Mouse (Mus musculus) forebrain, embryonic 12.5 days (tissue): ENCODE results near the gene Cdk2. TPM values are rescaled to one million over a fixed set of nuclear protein-coding genes. Genes with fewer than 3 reads are reported as not detected.

Experiments
- ATAC-seq: fragments of 200-750 bp; cut with Nextera tagmentation; 2 replicates; pipeline ENCODE4 v1.8.0; 2017; ENCODE audit warnings: moderate TSS enrichment; ENCODE audit not compliant: low FRiP score
- H3K27ac ChIP-seq: fragments of 300-500 bp; sonication (generic); 2 replicates; pipeline ENCODE4 v1.5.1; 2016; ENCODE audit warnings: mild to moderate bottlenecking
- H3K27me3 ChIP-seq: fragments of 300-500 bp; sonication (generic); 2 replicates; pipeline ENCODE4 v1.6.1; 2016; ENCODE audit warnings: mild to moderate bottlenecking
- H3K36me3 ChIP-seq: fragments of 300-500 bp; sonication (generic); replicated peaks from 2 replicates; pipeline ENCODE4 v1.6.1; 2016; ENCODE audit warnings: mild to moderate bottlenecking
- H3K4me1 ChIP-seq: fragments of 300-500 bp; sonication (generic); 2 replicates; pipeline ENCODE4 v1.6.1; 2016
- H3K4me2 ChIP-seq: fragments of 300-500 bp; sonication (generic); 2 replicates; pipeline ENCODE4 v1.6.1; 2016; ENCODE audit warnings: mild to moderate bottlenecking, moderate library complexity
- H3K4me3 ChIP-seq: fragments of 300-500 bp; sonication (generic); replicated peaks from 2 replicates; pipeline ENCODE4 v1.5.1; 2016; ENCODE audit warnings: mild to moderate bottlenecking
- H3K9ac ChIP-seq: fragments of 300-500 bp; sonication (generic); 2 replicates; pipeline ENCODE4 v1.6.1; 2016; ENCODE audit warnings: mild to moderate bottlenecking
- H3K9me3 ChIP-seq: fragments of 300-500 bp; sonication (generic); 2 replicates; pipeline ENCODE4 v1.6.1; 2016
- WGBS: fragments of 180-500 bp; shearing (Covaris S2); methylation state at CpG from one replicate; pipeline ENCODE4 v1.1.7; 2016; 5-methylcytosine and 5-hydroxymethylcytosine counted together
- polyA plus RNA-seq: library from polyadenylated mRNA; unstranded; fragments of >200 nt; fragmentation: Nextera tagmentation; extraction: Ambion mirVana; gene quantifications from 2 replicates; pipeline ENCODE4 v1.2.1, GENCODE M21; 2016

Cdk2 gene
- polyA plus RNA-seq, 1 experiment from 2014 or later, result 95.2 TPM

- no peak overlapping the region for H3K9ac ChIP-seq
- peaks cover 31% of the 10 kb centered on the region for H3K4me1 ChIP-seq
- ATAC-seq, result no peak
- H3K36me3 ChIP-seq, result peaks cover 52% of the 10 kb centered on the region
- H3K4me3 ChIP-seq, result no peak overlapping the region
- no peak overlapping the region for H3K4me2 ChIP-seq
- H3K27me3 ChIP-seq, result no peaks in the 10 kb centered on the region
- no peak overlapping the region for H3K27ac ChIP-seq
- WGBS, result 82% methylated on average over 11 of the region's 11 CpGs
- H3K9me3 ChIP-seq, result no peaks in the 10 kb centered on the region
These were observed 5.2 kb downstream of the Cdk2 start for GRCm38 (mm10) chr10:128699611-128700010.

- no peak overlapping the region for H3K27ac ChIP-seq
- H3K4me2 ChIP-seq, result no peak overlapping the region
- WGBS, result 86% methylated on average over 5 of the region's 5 CpGs
- peaks cover 31% of the 10 kb centered on the region for H3K4me1 ChIP-seq
- no peaks in the 10 kb centered on the region for H3K9me3 ChIP-seq
- no peaks in the 10 kb centered on the region for H3K27me3 ChIP-seq
- H3K36me3 ChIP-seq, result peaks cover 52% of the 10 kb centered on the region
- no peak overlapping the region for H3K9ac ChIP-seq
- no peak overlapping the region for H3K4me3 ChIP-seq
- no peak for ATAC-seq
These were observed 5.8 kb downstream of the Cdk2 start for GRCm38 (mm10) chr10:128699006-128699405.

GRCm38 (mm10) chr10:128697072-128697725 is 7.6 kb downstream of the Cdk2 start:
- WGBS, result 85% methylated on average over 6 of the region's 6 CpGs
- Histone ChIP-seq H3K27me3 (no peaks in the 10 kb centered on the region), H3K9me3 (no peaks in the 10 kb centered on the region), H3K9ac (no peak overlapping the region), H3K4me2 (peak overlapping the region; percentile 56), H3K36me3 (peaks cover 40% of the 10 kb centered on the region), H3K4me1 (peaks cover 16% of the 10 kb centered on the region), H3K4me3 (no peak overlapping the region), H3K27ac (peak overlapping the region; percentile 67; the same call in 1 of the 2 replicates)
- ATAC-seq, result no peak

GRCm38 (mm10) chr10:128695992-128696807 is 8.6 kb downstream of the Cdk2 start, which contains the start of gene Rab5b:
Gene Rab5b, minus strand, starts transcription at chr10:128696264.
- whole genome bisulfite sequencing, result under 1% methylated on average over 40 of the region's 40 CpGs
- H3K9ac ChIP-seq, result peak within 1 kb of the TSS; percentile 79
- H3K4me1 ChIP-seq, result peaks cover 16% of the 10 kb centered on the region
- H3K27me3 ChIP-seq, result no peaks in the 10 kb centered on the region
- ATAC-seq, result peak; percentile 100
- peak within 1 kb of the TSS; percentile 65 for H3K4me3 ChIP-seq
- peak within 1 kb of the TSS; percentile 79 for H3K4me2 ChIP-seq
- H3K9me3 ChIP-seq, result no peaks in the 10 kb centered on the region
- peaks cover 31% of the 10 kb centered on the region for H3K36me3 ChIP-seq
- peak within 1 kb of the TSS; percentile 98 for H3K27ac ChIP-seq

GRCm38 (mm10) chr10:128695411-128695991 is 9.3 kb downstream of the Cdk2 start:
- Histone ChIP-seq H3K4me1 (peaks cover 16% of the 10 kb centered on the region), H3K27ac (peak overlapping the region; percentile 98), H3K36me3 (peaks cover 24% of the 10 kb centered on the region), H3K27me3 (no peaks in the 10 kb centered on the region), H3K9ac (peak overlapping the region; percentile 79), H3K4me3 (peak overlapping the region; percentile 65), H3K9me3 (no peaks in the 10 kb centered on the region), H3K4me2 (peak overlapping the region; percentile 79)
- no peak for ATAC-seq
- 1% methylated on average over 22 of the region's 22 CpGs for WGBS

- Histone ChIP-seq H3K9ac (peak overlapping the region; percentile 74; the same call in 1 of the 2 replicates), H3K27me3 (peaks cover 12% of the 10 kb centered on the region), H3K27ac (peak overlapping the region; percentile 69; the same call in 1 of the 2 replicates), H3K9me3 (no peaks in the 10 kb centered on the region), H3K4me3 (peak overlapping the region; percentile 79), H3K36me3 (peaks cover 12% of the 10 kb centered on the region), H3K4me1 (peaks cover 11% of the 10 kb centered on the region), H3K4me2 (peak overlapping the region; percentile 98)
- no peak for ATAC-seq
- 4% methylated on average over 9 of the region's 9 CpGs for WGBS
These were observed 30.3 kb downstream of the Cdk2 start for GRCm38 (mm10) chr10:128674469-128675008.

GRCm38 (mm10) chr10:128673763-128674468 is 30.9 kb downstream of the Cdk2 start, which contains the start of gene Suox:
Gene Suox, minus strand, starts transcription at chr10:128674073.
- 1% methylated on average over 59 of the region's 60 CpGs for WGBS
- peak within 1 kb of the TSS; percentile 74 for H3K9ac ChIP-seq
- peaks cover 6% of the 10 kb centered on the region; the same call in 1 of the 2 replicates for H3K36me3 ChIP-seq
- peak within 1 kb of the TSS; percentile 79 for H3K4me3 ChIP-seq
- H3K4me2 ChIP-seq, result peak within 1 kb of the TSS; percentile 98
- H3K4me1 ChIP-seq, result peaks cover 13% of the 10 kb centered on the region
- peaks cover 12% of the 10 kb centered on the region for H3K27me3 ChIP-seq
- ATAC-seq, result peak; percentile 93
- no peaks in the 10 kb centered on the region for H3K9me3 ChIP-seq
- peak within 1 kb of the TSS; percentile 69; the same call in 1 of the 2 replicates for H3K27ac ChIP-seq

GRCm38 (mm10) chr10:128671148-128671547 is 33.7 kb downstream of the Cdk2 start:
- Histone ChIP-seq H3K36me3 (peaks cover 6% of the 10 kb centered on the region; the same call in 1 of the 2 replicates), H3K27ac (no peak overlapping the region), H3K4me3 (no peak overlapping the region), H3K27me3 (peaks cover 12% of the 10 kb centered on the region), H3K9me3 (no peaks in the 10 kb centered on the region), H3K9ac (no peak overlapping the region), H3K4me1 (peaks cover 22% of the 10 kb centered on the region), H3K4me2 (no peak overlapping the region)
- ATAC-seq, result no peak
- 93% methylated on average over 9 of the region's 9 CpGs for WGBS

GRCm38 (mm10) chr10:128668790-128669672 is 35.8 kb downstream of the Cdk2 start:
- peak; percentile 66 for ATAC-seq
- H3K4me2 ChIP-seq, result peak overlapping the region; percentile 78
- H3K4me3 ChIP-seq, result peak overlapping the region; percentile 78
- peak overlapping the region; percentile 75 for H3K9ac ChIP-seq
- H3K36me3 ChIP-seq, result peaks cover 6% of the 10 kb centered on the region; the same call in 1 of the 2 replicates
- H3K9me3 ChIP-seq, result no peaks in the 10 kb centered on the region
- H3K27me3 ChIP-seq, result peaks cover 12% of the 10 kb centered on the region
- peak overlapping the region; percentile 31; the same call in 1 of the 2 replicates for H3K27ac ChIP-seq
- under 1% methylated on average over 40 of the region's 42 CpGs for WGBS
- peaks cover 18% of the 10 kb centered on the region for H3K4me1 ChIP-seq

- no peak overlapping the region for H3K4me2 ChIP-seq
- H3K9ac ChIP-seq, result no peak overlapping the region
- ATAC-seq, result no peak
- WGBS, result 97% methylated on average over 2 of the region's 2 CpGs
- H3K4me3 ChIP-seq, result no peak overlapping the region
- H3K36me3 ChIP-seq, result no peaks in the 10 kb centered on the region
- H3K9me3 ChIP-seq, result no peaks in the 10 kb centered on the region
- H3K4me1 ChIP-seq, result peaks cover 12% of the 10 kb centered on the region
- H3K27me3 ChIP-seq, result peaks cover 5% of the 10 kb centered on the region
- no peak overlapping the region for H3K27ac ChIP-seq
These were observed 39.0 kb downstream of the Cdk2 start for GRCm38 (mm10) chr10:128665806-128666205.

GRCm38 (mm10) chr10:128665307-128665706 is 39.5 kb downstream of the Cdk2 start:
- Histone ChIP-seq H3K4me2 (no peak overlapping the region), H3K9ac (no peak overlapping the region), H3K36me3 (no peaks in the 10 kb centered on the region), H3K4me3 (no peak overlapping the region), H3K27ac (no peak overlapping the region), H3K27me3 (peaks cover 3% of the 10 kb centered on the region), H3K9me3 (no peaks in the 10 kb centered on the region), H3K4me1 (peaks cover 12% of the 10 kb centered on the region)
- 82% methylated on average over 3 of the region's 3 CpGs for whole genome bisulfite sequencing
- no peak for ATAC-seq
